Mouse (Mus musculus): ENCODE results near the gene Zc3h7b. TPM values are rescaled to one million over a fixed set of nuclear protein-coding genes. Genes with fewer than 3 reads are reported as not detected.
"Not testable (repeated sequence)": the region's sequence is repeated elsewhere in the genome, so short reads cannot be mapped to it uniquely, and the experiment has no call there.

Zc3h7b gene
- polyA plus RNA-seq, 1 experiment from 2014 or later, result 46.2 TPM

- H3K9ac ChIP-seq (replicated peaks; ENCODE audit: low read depth, low read length), result no peak overlapping the region
Observed at GRCm38 (mm10) chr15:81725965-81726364, 18.9 kb upstream of the Zc3h7b start.

GRCm38 (mm10) chr15:81729241-81729791 lies 15.5 kb upstream of the Zc3h7b start:
- no peaks in the 10 kb centered on the region for H3K9me3 ChIP-seq (ENCODE audit: control insufficient read depth, low read depth, low read length)
- peaks cover 9% of the 10 kb centered on the region for H3K4me1 ChIP-seq (ENCODE audit: control insufficient read depth, insufficient read depth, low read length)
- H3K9ac ChIP-seq (replicated peaks; ENCODE audit: low read depth, low read length), result peak overlapping the region; percentile 71
- H3K4me2 ChIP-seq (replicated peaks; ENCODE audit: low read depth, low read length), result peak overlapping the region; percentile 90
- WGBS, result under 1% methylated on average over 49 of the region's 49 CpGs
- peaks cover 5% of the 10 kb centered on the region; the same call in 1 of the 2 replicates for H3K36me3 ChIP-seq (ENCODE audit: control insufficient read depth, insufficient read depth, low read length)
- no peaks in the 10 kb centered on the region for H3K27me3 ChIP-seq (ENCODE audit: control insufficient read depth, insufficient read depth, low read length)
- H3K27ac ChIP-seq (ENCODE audit: low read length), result peak overlapping the region; percentile 84
- H3K4me3 ChIP-seq (ENCODE audit: low read depth, low read length), result peak overlapping the region; percentile 99
- peak; percentile 46; the same call in 1 of the 2 replicates for ATAC-seq (ENCODE audit: insufficient number of reproducible peaks, insufficient read depth, low FRiP score, low read depth)

More at GRCm38 (mm10) chr15:81725965-81726364, 18.9 kb upstream of the Zc3h7b start:
- H3K27ac ChIP-seq (ENCODE audit: low read length), result no peak overlapping the region
- no peak for ATAC-seq (ENCODE audit: insufficient number of reproducible peaks, insufficient read depth, low FRiP score, low read depth)
- peaks cover 36% of the 10 kb centered on the region for H3K36me3 ChIP-seq (ENCODE audit: control insufficient read depth, insufficient read depth, low read length)
- H3K27me3 ChIP-seq (ENCODE audit: control insufficient read depth, insufficient read depth, low read length), result no peaks in the 10 kb centered on the region
- 96% methylated on average over 8 of the region's 8 CpGs for WGBS
- no peak overlapping the region for H3K4me3 ChIP-seq (ENCODE audit: low read depth, low read length)
- H3K9me3 ChIP-seq (ENCODE audit: control insufficient read depth, low read depth, low read length), result no peaks in the 10 kb centered on the region
- no peak overlapping the region for H3K4me2 ChIP-seq (replicated peaks; ENCODE audit: low read depth, low read length)
- H3K4me1 ChIP-seq (ENCODE audit: control insufficient read depth, insufficient read depth, low read length), result peaks cover 9% of the 10 kb centered on the region

- Histone ChIP-seq H3K4me2 (replicated peaks; ENCODE audit: low read depth, low read length) (peak overlapping the region; percentile 90), H3K27ac (ENCODE audit: low read length) (peak overlapping the region; percentile 84), H3K4me1 (ENCODE audit: control insufficient read depth, insufficient read depth, low read length) (peaks cover 9% of the 10 kb centered on the region), H3K36me3 (ENCODE audit: control insufficient read depth, insufficient read depth, low read length) (peaks cover 4% of the 10 kb centered on the region; the same call in 1 of the 2 replicates), H3K9ac (replicated peaks; ENCODE audit: low read depth, low read length) (peak overlapping the region; percentile 71), H3K27me3 (ENCODE audit: control insufficient read depth, insufficient read depth, low read length) (no peaks in the 10 kb centered on the region), H3K9me3 (ENCODE audit: control insufficient read depth, low read depth, low read length) (no peaks in the 10 kb centered on the region), H3K4me3 (ENCODE audit: low read depth, low read length) (peak overlapping the region; percentile 99)
- peak; percentile 98 for ATAC-seq (ENCODE audit: insufficient number of reproducible peaks, insufficient read depth, low FRiP score, low read depth)
- WGBS, result 5% methylated on average over 41 of the region's 41 CpGs
Observed at GRCm38 (mm10) chr15:81729792-81730635, 14.8 kb upstream of the Zc3h7b start.

GRCm38 (mm10) chr15:81735075-81735474 lies 9.8 kb upstream of the Zc3h7b start:
- H3K4me3 ChIP-seq (ENCODE audit: low read depth, low read length), result no peak overlapping the region
- no peaks in the 10 kb centered on the region for H3K4me1 ChIP-seq (ENCODE audit: control insufficient read depth, insufficient read depth, low read length)
- H3K4me2 ChIP-seq (replicated peaks; ENCODE audit: low read depth, low read length), result no peak overlapping the region
- no peaks in the 10 kb centered on the region for H3K27me3 ChIP-seq (ENCODE audit: control insufficient read depth, insufficient read depth, low read length)
- 52% methylated on average over 3 of the region's 3 CpGs for WGBS
- no peak for ATAC-seq (ENCODE audit: insufficient number of reproducible peaks, insufficient read depth, low FRiP score, low read depth)
- no peaks in the 10 kb centered on the region for H3K9me3 ChIP-seq (ENCODE audit: control insufficient read depth, low read depth, low read length)
- H3K36me3 ChIP-seq (ENCODE audit: control insufficient read depth, insufficient read depth, low read length), result no peaks in the 10 kb centered on the region
- no peak overlapping the region for H3K27ac ChIP-seq (ENCODE audit: low read length)
- H3K9ac ChIP-seq (replicated peaks; ENCODE audit: low read depth, low read length), result no peak overlapping the region

- no peak overlapping the region for H3K9ac ChIP-seq (replicated peaks; ENCODE audit: low read depth, low read length)
- no peak for ATAC-seq (ENCODE audit: insufficient number of reproducible peaks, insufficient read depth, low FRiP score, low read depth)
- H3K4me3 ChIP-seq (ENCODE audit: low read depth, low read length), result no peak overlapping the region
- H3K4me2 ChIP-seq (replicated peaks; ENCODE audit: low read depth, low read length), result no peak overlapping the region
- H3K36me3 ChIP-seq (ENCODE audit: control insufficient read depth, insufficient read depth, low read length), result no peaks in the 10 kb centered on the region
- H3K9me3 ChIP-seq (ENCODE audit: control insufficient read depth, low read depth, low read length), result no peaks in the 10 kb centered on the region
- no peaks in the 10 kb centered on the region for H3K27me3 ChIP-seq (ENCODE audit: control insufficient read depth, insufficient read depth, low read length)
- no peak overlapping the region for H3K27ac ChIP-seq (ENCODE audit: low read length)
- no peaks in the 10 kb centered on the region for H3K4me1 ChIP-seq (ENCODE audit: control insufficient read depth, insufficient read depth, low read length)
- WGBS, result 61% methylated on average over 3 of the region's 3 CpGs
Observed at GRCm38 (mm10) chr15:81739296-81739695, 5.6 kb upstream of the Zc3h7b start.

GRCm38 (mm10) chr15:81739924-81740323 lies 4.9 kb upstream of the Zc3h7b start:
- Histone ChIP-seq H3K27me3 (ENCODE audit: control insufficient read depth, insufficient read depth, low read length) (no peaks in the 10 kb centered on the region), H3K36me3 (ENCODE audit: control insufficient read depth, insufficient read depth, low read length) (no peaks in the 10 kb centered on the region), H3K9me3 (ENCODE audit: control insufficient read depth, low read depth, low read length) (no peaks in the 10 kb centered on the region), H3K4me1 (ENCODE audit: control insufficient read depth, insufficient read depth, low read length) (no peaks in the 10 kb centered on the region), H3K27ac (ENCODE audit: low read length) (no peak overlapping the region), H3K9ac (replicated peaks; ENCODE audit: low read depth, low read length) (no peak overlapping the region), H3K4me2 (replicated peaks; ENCODE audit: low read depth, low read length) (no peak overlapping the region), H3K4me3 (ENCODE audit: low read depth, low read length) (no peak overlapping the region)
- no peak for ATAC-seq (ENCODE audit: insufficient number of reproducible peaks, insufficient read depth, low FRiP score, low read depth)
- 5% methylated on average over 2 of the region's 2 CpGs for WGBS

GRCm38 (mm10) chr15:81742368-81742767 lies 2.5 kb upstream of the Zc3h7b start:
- 0% methylated on average over 1 of the region's 2 CpGs for WGBS
- H3K27me3 ChIP-seq (ENCODE audit: control insufficient read depth, insufficient read depth, low read length); H3K9me3 ChIP-seq (ENCODE audit: control insufficient read depth, low read depth, low read length); H3K27ac ChIP-seq (ENCODE audit: low read length); H3K4me1 ChIP-seq (ENCODE audit: control insufficient read depth, insufficient read depth, low read length); H3K36me3 ChIP-seq (ENCODE audit: control insufficient read depth, insufficient read depth, low read length); H3K4me2 ChIP-seq (replicated peaks; ENCODE audit: low read depth, low read length); H3K9ac ChIP-seq (replicated peaks; ENCODE audit: low read depth, low read length); H3K4me3 ChIP-seq (ENCODE audit: low read depth, low read length); ATAC-seq (ENCODE audit: insufficient number of reproducible peaks, insufficient read depth, low FRiP score, low read depth): not testable (repeated sequence)

- H3K4me3 ChIP-seq (ENCODE audit: low read depth, low read length), result peak overlapping the region; percentile 90
- peak; percentile 83 for ATAC-seq (ENCODE audit: insufficient number of reproducible peaks, insufficient read depth, low FRiP score, low read depth)
- peaks cover 11% of the 10 kb centered on the region; the same call in 1 of the 2 replicates for H3K4me1 ChIP-seq (ENCODE audit: control insufficient read depth, insufficient read depth, low read length)
- H3K36me3 ChIP-seq (ENCODE audit: control insufficient read depth, insufficient read depth, low read length), result no peaks in the 10 kb centered on the region
- peak overlapping the region; percentile 91 for H3K27ac ChIP-seq (ENCODE audit: low read length)
- under 1% methylated on average over 33 of the region's 33 CpGs for WGBS
- H3K9ac ChIP-seq (replicated peaks; ENCODE audit: low read depth, low read length), result peak overlapping the region; percentile 95
- H3K27me3 ChIP-seq (ENCODE audit: control insufficient read depth, insufficient read depth, low read length), result no peaks in the 10 kb centered on the region
- H3K4me2 ChIP-seq (replicated peaks; ENCODE audit: low read depth, low read length), result peak overlapping the region; percentile 77
- no peaks in the 10 kb centered on the region for H3K9me3 ChIP-seq (ENCODE audit: control insufficient read depth, low read depth, low read length)
Observed at GRCm38 (mm10) chr15:81745601-81746114, 801 bp downstream of the Zc3h7b start.

All from stomach, embryonic 14.5 days (tissue).